Mouse (Mus musculus) embryonic fibroblast, embryonic 13.5 days (primary cell): ENCODE results near the gene Nat14. TPM values are rescaled to one million over a fixed set of nuclear protein-coding genes. Genes with fewer than 3 reads are reported as not detected.
A peak's percentile ranks its signal among the peaks of the same experiment; 100 is the strongest.

Experiments
- H3K27ac ChIP-seq: 2 replicates; pipeline ENCODE4 v1.5.1; 2012; ENCODE audit warnings: low read length, control low read depth, inconsistent platforms; ENCODE audit not compliant: insufficient read depth
- H3K4me1 ChIP-seq: 2 replicates; pipeline ENCODE4 v1.6.1; 2011; ENCODE audit warnings: low read length; ENCODE audit not compliant: control insufficient read depth, insufficient read depth
- H3K4me3 ChIP-seq: 2 replicates; pipeline ENCODE4 v1.5.1; 2011; ENCODE audit warnings: mild to moderate bottlenecking, control low read depth, low read length; ENCODE audit not compliant: insufficient read depth
- CTCF ChIP-seq: IDR thresholded peaks from 2 replicates; pipeline ENCODE4 v1.5.1; 2011; ENCODE audit warnings: mild to moderate bottlenecking, control low read depth, low read length, moderate library complexity, borderline replicate concordance; ENCODE audit not compliant: insufficient read depth
- POLR2A ChIP-seq: IDR thresholded peaks from 2 replicates; pipeline ENCODE4 v1.6.1; 2011; ENCODE audit warnings: low read depth, mild to moderate bottlenecking, control low read depth, low read length, moderate library complexity
- polyA plus RNA-seq: library from polyadenylated mRNA; stranded (reverse); fragments of >200 nt; gene quantifications from 2 replicates; pipeline ENCODE4 v1.2.4, GENCODE M21; 2011; ENCODE audit warnings: low read depth; ENCODE audit not compliant: missing spikeins, insufficient read length

The Nat14 gene
- polyA plus RNA-seq, 1 experiment: 4.7 TPM

- H3K27ac ChIP-seq: no peak overlapping the region
- TF ChIP-seq POLR2A (no peak), CTCF (no peak)
- H3K4me1 ChIP-seq: peaks cover 18% of the 10 kb centered on the region
Observed at GRCm38 (mm10) chr7:4919971-4920370, 1.9 kb upstream of the Nat14 start.

GRCm38 (mm10) chr7:4920496-4920895, 1.3 kb upstream of the Nat14 start:
- Histone ChIP-seq H3K27ac (no peak overlapping the region), H3K4me1 (peaks cover 22% of the 10 kb centered on the region), H3K4me3 (no peak overlapping the region)
- TF ChIP-seq CTCF: no peak
- no peak for TF ChIP-seq POLR2A

More at GRCm38 (mm10) chr7:4919971-4920370, 1.9 kb upstream of the Nat14 start:
- H3K4me3 ChIP-seq: no peak overlapping the region

- H3K4me1 ChIP-seq: peaks cover 24% of the 10 kb centered on the region; the same call in 1 of the 2 replicates
- H3K4me3 ChIP-seq: no peak overlapping the region
- TF ChIP-seq POLR2A: no peak
- TF ChIP-seq CTCF: no peak
- H3K27ac ChIP-seq: no peak overlapping the region
Observed at GRCm38 (mm10) chr7:4920976-4921823, 628 bp upstream of the Nat14 start.

- H3K4me3 ChIP-seq: no peak overlapping the region
- H3K27ac ChIP-seq: peak overlapping the region; percentile 34; the same call in 1 of the 2 replicates
Observed at GRCm38 (mm10) chr7:4922508-4922907, 680 bp downstream of the Nat14 start.

GRCm38 (mm10) chr7:4922931-4923565, 1.2 kb downstream of the Nat14 start:
- H3K4me1 ChIP-seq: peaks cover 18% of the 10 kb centered on the region; the same call in 1 of the 2 replicates
- peak overlapping the region; percentile 91 for H3K27ac ChIP-seq
- H3K4me3 ChIP-seq: no peak overlapping the region
- TF ChIP-seq CTCF (no peak), POLR2A (no peak)

More at GRCm38 (mm10) chr7:4922508-4922907, 680 bp downstream of the Nat14 start:
- H3K4me1 ChIP-seq: peaks cover 18% of the 10 kb centered on the region; the same call in 1 of the 2 replicates
- no peak for TF ChIP-seq CTCF
- peak; percentile 42; the same call in 1 of the 2 replicates for TF ChIP-seq POLR2A

GRCm38 (mm10) chr7:4923586-4924364, 1.9 kb downstream of the Nat14 start:
- TF ChIP-seq CTCF (0 out of 2 replicates have a peak, but pooled peaks have one; percentile 1), POLR2A (peak; percentile 52; the same call in 1 of the 2 replicates)
- Histone ChIP-seq H3K27ac (peak overlapping the region; percentile 91), H3K4me1 (peaks cover 18% of the 10 kb centered on the region; the same call in 1 of the 2 replicates), H3K4me3 (0 out of 2 replicates have a peak overlapping the region, but pooled peaks have one; percentile 1)

GRCm38 (mm10) chr7:4924483-4924882, 2.7 kb downstream of the Nat14 start:
- peak overlapping the region; percentile 91 for H3K27ac ChIP-seq
- H3K4me3 ChIP-seq: no peak overlapping the region
- peaks cover 18% of the 10 kb centered on the region; the same call in 1 of the 2 replicates for H3K4me1 ChIP-seq
- no peak for TF ChIP-seq CTCF
- no peak for TF ChIP-seq POLR2A

- H3K4me1 ChIP-seq: peaks cover 18% of the 10 kb centered on the region; the same call in 1 of the 2 replicates
- H3K4me3 ChIP-seq: no peak overlapping the region
- H3K27ac ChIP-seq: peak overlapping the region; percentile 97
- no peak for TF ChIP-seq CTCF
- TF ChIP-seq POLR2A: peak; percentile 66
Observed at GRCm38 (mm10) chr7:4924891-4925301, 3.1 kb downstream of the Nat14 start.
